Mouse (Mus musculus): Measurements from ENCODE around the gene Mex3a.
A peak's percentile ranks its signal among the peaks of the same experiment; 100 is the strongest.

The Mex3a gene

GRCm38 (mm10) chr3:88529204-88530000, 2.8 kb upstream of the Mex3a start:
- no peak for DNase-seq

DNA sequence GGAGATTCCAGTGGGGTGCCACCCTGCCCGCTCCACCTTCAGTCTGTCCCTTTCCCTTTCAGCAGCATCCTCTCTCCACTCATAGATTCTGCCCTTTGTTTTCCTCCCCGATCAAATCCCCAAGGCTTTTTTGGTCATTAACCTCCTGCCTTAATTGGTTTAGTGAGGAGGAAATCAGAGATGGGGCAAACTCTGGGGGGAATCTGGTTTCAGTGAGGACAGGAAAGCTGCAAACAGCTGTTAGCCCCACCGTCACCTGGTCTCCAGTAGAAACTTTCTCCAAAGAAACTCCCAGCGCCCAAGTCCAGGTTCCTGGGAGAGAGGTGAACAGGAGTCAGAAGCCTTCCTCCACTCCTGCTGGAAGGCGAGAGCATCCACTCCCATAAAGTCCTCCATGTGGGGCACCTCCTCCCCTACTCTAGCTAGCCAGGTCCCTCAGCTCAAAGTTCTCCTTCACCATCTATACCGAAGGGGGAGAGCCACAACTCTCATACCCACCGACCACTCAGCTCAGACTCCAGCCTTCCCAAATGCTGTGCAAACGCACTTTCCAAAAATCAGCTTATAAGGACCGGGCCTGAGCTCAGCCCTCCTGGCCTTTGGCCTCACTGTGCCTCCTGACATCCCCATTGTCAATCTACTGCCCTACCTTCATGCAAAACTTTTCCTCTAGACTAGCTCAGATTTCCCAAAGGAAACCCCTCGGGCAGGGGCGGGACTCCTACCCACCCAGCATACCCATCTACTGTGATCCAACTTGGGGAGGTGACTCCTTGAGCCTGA, 1.9 kb upstream of the Mex3a start:
- DNase-seq: no peak

DNA sequence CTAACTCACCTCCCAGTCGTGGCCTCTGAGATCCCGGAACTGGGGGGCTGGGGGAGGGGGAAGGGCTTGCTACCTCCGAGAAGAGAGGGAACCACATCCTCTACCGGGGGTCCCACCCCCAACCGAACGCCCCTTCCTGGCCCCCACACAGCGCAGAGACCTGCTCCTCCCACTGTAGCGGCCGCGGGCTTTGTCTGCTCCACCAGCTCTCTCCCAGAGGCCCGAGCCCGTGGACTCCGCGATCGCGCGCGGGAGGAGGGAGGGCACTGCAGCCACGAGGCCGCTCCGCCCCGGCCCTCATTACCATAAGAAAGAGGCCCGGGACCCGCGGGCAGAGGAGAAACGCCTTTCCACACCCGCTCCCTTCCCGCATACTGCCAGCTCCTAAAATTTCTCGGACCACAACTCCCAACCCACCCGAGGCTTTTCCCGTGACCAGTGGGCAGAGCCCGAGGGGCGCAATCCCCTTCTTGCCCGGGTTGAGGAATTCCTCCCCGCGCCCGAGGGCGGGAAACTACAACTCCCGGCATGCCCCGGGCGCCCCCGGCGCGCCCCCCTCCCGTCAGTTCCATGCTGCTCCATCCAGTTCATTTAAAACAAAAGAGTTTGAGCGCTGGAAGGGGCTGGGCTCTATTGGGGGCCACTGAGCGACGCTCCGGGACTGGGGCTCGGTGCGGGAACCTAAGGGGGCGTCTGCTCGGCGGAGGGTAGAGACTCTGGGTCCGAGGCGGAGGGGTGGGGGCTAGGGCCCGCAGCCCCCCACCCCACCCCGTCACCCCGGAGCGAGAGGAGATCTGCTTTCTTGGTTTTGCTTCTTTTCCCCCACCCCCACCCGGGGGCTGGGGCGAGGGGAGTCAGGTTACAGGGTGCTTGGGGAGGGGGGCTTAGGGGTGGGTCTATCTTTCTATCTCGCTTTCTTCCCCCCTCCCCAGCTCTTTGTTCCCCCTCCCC, 572 bp upstream of the Mex3a start:
- peak; percentile 89 for DNase-seq

- peak; percentile 71 for DNase-seq
These were observed 705 bp downstream of the Mex3a start for GRCm38 (mm10) chr3:88532689-88533511.

- peak; percentile 45 for DNase-seq
These were observed 1.5 kb downstream of the Mex3a start for GRCm38 (mm10) chr3:88533706-88534105.

- DNase-seq: no peak
These were observed 2.8 kb downstream of the Mex3a start for GRCm38 (mm10) chr3:88535005-88535404.

DNA sequence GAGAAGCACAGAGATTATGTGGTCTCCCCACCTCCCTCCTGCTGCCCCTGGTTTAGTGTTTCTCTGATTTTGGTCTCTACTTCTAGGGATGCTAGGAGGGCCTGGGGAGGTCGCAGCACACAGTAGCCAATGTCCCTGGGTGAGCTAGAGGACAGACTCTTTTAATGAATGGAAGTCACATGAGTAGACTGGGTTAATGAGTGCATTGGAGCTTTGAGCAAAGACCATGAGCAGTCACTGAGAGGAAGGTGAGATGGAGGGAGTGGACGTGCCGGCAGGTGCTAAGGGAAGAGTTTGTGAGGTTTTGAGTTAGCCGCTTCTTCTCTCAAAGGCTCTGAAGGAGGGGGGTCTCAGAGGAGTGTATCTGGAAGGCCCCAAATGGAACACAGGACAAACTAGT, 3.3 kb downstream of the Mex3a start:
- DNase-seq: no peak

GRCm38 (mm10) chr3:88536103-88536930, 4.1 kb downstream of the Mex3a start:
- DNase-seq: peak; percentile 86

- no peak for DNase-seq
These were observed 5.0 kb downstream of the Mex3a start for GRCm38 (mm10) chr3:88537146-88537545.

DNA sequence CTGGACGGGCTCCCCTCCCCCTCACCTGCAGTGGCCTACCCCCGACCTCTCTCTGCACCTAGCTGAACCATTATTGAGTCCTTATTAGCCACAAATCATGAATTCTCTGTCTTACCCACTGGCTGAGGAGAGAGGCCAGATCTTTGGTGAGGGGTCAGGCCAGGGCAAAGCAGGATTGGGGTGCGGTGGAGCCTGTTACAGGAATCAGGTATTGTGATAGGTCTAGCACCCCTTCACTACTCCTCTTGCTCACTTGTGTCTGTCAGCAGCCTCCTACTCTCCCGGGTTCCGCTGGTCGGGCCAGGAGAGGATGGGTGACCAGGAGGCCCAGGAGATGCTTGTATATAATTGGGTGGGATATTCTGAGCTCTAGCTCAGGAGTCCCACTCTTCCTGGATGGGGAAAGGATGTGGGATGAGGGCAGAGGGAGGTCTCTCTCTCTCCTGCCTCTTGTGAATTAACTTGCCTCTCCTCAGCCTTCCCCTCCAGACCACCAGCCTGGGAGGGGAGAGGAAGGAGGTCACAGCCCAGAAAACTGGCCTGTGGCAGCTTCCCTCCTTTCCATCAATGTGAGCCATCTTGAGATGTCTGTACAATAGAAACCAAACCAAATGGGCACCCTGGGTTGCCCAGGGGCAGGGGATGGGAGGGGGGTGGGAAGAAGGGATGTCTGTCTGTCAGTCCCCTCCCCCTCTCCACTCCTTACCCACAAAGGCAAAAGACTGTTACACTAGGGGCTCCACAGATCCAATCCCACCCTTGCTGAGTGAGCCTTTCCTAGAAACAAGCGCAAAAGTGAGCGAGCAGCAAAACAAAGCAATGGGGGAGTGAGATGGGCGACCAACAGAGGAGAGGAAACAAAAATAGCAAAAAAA, 6.3 kb downstream of the Mex3a start:
- no peak for DNase-seq

GRCm38 (mm10) chr3:88539397-88539796, 7.2 kb downstream of the Mex3a start:
- no peak for DNase-seq

DNA sequence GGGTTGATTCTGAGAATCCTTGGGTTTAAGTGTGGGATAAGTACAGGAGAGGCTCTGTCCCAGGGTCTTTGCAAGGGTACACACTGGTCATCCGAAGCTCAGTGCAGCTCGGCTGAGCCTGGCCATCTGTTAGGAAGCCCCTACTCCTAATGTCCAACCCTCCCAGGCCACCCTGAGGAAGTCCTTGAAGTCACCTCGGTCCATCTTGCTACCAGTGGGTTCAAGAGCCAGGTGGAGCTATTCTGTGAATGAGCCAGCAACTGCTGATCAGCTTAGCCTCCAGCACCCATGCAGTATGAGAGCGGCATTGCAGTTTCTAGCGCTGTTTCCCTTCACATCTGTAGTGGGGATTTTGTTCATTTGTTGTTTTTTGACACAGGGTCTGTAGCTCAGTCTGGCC, 7.9 kb downstream of the Mex3a start:
- DNase-seq: no peak

DNA sequence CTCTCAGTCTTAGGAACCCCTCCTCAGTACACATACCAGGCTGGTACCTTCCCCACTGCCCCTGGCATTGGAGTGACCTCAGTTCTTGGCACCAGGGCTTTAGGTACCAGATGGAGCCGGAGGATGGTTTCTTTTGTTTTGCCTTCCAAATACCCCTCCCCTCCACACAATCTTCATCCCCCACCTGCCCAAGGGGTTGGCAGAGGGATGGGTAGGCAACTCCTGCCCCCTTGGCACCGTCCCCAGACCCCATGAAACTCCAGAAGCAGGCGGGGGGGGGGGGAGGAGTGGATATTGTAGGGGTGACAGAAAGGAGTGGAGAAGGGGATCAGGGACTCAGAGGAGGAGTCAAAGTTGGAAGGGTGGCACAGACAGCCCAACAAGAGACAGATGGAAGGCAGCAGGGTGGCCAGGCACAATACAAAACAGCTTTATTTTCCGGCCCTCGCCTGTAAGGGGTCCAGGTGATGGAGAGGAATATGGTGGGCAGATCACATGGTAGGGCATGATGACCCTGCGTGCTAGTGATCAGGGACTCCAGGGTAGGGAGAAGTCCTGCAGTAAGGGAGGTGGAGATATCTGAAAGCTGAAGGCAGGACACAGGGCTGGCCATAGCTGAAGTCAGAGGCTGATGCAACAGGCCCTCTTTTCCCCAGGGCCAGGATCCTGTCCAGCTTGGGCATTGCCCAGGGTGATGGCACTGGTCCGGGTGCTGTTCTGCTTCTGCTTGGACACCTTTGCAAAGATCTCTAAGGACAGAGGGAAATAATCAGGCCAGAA, 9.6 kb downstream of the Mex3a start:
- peak; percentile 70 for DNase-seq

- no peak for DNase-seq
These were observed 10.3 kb downstream of the Mex3a start for GRCm38 (mm10) chr3:88542486-88542885.

DNA sequence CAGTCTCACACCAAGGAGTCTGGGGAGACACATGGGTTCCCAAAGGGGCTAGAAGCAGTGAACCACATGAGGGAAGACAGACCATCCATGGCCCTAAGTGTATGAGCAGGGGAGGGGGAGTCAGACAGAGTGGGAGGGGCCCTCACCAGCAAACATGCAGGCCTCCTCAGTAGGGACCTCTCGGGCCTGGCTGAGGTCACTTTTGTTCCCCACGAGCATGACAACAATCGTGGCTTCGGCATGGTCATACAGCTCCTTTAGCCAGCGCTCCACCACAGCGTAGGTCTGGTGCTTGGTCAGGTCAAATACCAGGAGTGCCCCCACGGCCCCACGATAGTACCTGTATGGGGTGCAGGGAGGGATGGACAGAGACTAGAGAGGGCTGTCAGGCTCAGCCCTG, 11.0 kb downstream of the Mex3a start:
- no peak for DNase-seq

DNA sequence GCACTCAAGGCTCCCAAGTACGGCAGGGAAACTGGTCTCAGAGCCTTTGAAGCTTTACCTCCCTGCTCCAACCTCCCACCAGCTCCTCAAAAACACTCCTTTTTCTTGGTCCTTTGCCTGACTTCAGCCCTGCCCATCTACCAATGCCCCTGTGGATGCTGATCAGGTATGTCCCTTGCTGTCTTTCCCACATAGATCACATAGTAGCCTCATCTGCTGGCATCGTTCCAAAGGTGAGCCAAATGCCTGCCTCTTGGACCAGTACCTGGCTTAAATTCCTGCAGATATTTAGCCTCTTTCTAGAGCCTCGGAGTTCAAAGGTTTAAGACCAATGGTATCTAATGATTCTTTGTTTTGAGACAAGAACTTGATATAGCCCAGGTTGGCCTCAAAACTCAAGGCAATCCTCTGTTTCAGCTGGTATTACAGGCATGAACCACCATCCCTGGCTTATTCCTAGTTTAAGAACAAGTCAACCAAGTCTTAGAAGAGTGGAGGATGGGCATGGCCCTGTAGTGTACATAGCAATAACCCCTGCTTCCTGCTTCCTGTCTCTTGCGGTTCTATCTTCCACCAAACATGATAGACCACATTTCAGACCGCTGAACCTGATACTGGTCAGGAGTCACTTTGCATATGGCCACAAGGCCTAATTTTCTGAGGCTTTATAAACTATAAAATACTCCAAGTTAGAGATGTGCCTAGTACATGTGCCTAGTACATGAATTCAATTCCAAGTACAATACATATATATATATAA, 11.6 kb downstream of the Mex3a start:
- DNase-seq: no peak

DNA sequence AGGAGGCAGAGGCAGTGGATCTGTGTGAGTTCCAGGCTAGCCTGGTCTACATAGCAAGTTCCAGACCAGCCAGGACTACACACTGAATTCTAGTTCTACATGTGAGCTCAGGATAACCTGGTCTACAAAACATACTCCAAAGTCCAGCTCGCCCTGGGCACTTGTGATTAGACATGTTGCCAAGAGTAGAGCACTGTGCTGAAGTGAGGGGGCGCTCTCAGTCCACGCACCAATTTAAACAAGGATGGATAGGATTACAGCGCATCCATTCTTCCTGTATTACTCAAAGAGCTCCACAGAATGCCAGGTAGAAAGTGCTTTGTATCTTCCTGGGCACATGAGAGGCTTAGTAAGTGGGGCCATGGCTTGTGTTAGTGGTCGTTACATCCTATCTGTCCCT, 12.3 kb downstream of the Mex3a start:
- DNase-seq: no peak

- DNase-seq: no peak
These were observed 12.9 kb downstream of the Mex3a start for GRCm38 (mm10) chr3:88544955-88545591.

All from cerebellum, adult 9-11 months (tissue).